Mouse (Mus musculus) CD4-positive, CD25-positive, alpha-beta regulatory T cell, adult 4 months (primary cell): ENCODE data around the gene Nfia. TPM values are rescaled to one million over a fixed set of nuclear protein-coding genes. Genes with fewer than 3 reads are reported as not detected.

Source experiments
- ATAC-seq: one replicate; pipeline ENCODE4 v1.8.0; 2017
- polyA plus RNA-seq, 2 experiments: library from polyadenylated mRNA; unstranded; fragments of 100-300 nt; shearing (Covaris generic); gene quantifications; one replicate each; pipeline ENCODE4 v1.2.1; 2017

Gene Nfia
- polyA plus RNA-seq, 2 experiments from 2014 or later = 13.1 to 19.9 TPM

DNA sequence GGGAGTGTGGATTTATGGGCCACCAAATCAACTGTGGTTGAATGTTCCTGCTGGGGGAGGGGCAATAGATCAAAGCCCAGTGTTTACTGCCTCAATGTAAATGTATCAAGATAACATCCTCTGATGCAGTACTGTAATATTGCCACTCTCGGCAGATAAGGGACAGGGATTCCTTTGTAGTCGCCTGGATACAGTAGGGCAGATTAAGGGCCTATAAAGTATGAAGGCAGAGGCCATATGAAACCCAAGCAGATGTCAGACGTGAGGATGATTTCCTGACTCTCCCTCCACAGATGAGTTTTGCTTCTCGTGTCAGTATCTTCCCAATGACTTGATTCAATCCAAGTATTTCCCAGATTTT, 334.5 kb downstream of the Nfia start:
- ATAC-seq = no peak

DNA sequence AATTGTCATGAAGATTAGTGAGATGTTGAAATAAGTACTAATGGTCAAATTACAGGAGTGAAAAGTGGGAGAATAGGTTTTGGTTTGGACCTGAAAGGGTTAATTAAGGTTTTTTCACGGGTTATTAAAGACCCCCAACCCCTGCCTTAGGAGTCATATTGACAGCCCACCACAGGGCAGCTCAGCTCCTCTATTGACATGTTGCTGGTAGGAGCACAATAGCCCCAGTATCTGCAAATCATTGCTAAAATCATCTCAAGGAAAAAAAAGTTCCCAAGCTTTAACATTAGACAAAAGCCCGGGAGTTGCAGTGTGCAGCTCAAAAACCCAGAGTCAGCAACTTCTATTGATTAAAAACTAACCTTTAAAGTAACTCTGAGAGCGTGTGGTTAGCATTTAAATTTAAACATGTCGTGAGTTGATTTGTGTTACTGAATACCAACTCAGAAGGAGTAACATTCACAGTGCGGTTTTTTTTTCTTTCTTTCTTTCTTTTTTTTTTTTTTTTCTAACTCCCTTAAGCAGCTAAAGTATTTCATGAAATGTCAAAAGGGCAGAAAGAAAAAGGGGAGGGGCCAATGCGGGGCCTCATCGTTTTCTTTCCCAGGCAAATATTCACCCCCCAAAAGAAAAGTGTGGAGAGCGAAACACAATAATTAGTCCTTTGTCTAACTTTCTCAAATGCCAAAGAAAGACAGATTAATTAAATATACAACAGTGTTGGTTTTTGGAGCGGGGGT, 335.6 kb downstream of the Nfia start:
- ATAC-seq = no peak

DNA sequence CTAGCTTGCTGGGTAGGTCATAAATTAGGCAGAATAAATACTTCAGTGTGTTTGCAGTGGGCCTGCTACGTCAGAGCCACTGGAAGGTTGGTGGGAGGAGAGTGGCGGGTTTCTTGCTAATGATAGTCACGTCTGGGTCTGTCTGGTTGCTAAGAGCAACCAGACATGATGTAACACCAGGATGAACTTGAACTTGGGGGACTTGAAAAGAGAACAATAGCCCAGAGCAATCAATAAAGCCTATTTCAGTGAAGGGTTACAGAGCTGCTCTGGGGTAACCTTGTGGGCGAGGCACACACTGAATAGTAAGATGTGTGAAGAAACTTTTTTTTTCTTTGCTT, 336.1 kb downstream of the Nfia start:
- peak; percentile 40 for ATAC-seq

DNA sequence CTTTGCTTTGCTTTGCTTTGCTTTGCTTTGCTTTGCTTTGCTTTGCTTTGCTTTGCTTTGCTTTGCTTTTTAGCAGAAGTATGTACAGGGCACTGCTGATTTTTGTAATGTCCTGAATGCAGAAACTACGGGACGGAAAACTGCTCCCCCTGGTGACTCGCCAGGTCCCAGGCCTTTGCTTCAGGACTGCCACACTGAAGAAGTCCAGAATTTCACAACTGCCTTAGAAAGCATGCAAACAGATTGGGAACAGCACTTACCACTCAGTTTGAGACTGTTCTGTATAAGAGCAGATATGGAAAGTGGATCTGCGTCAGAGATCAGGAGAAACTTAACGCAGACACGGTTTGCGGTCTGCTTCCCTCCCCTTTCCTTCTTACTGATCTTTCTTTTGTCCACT, 336.5 kb downstream of the Nfia start:
- peak; percentile 44 for ATAC-seq

GRCm38 (mm10) chr4:98109911-98110310, 337.4 kb downstream of the Nfia start:
- no peak for ATAC-seq

GRCm38 (mm10) chr4:98113289-98114024, 340.9 kb downstream of the Nfia start:
- peak; percentile 59 for ATAC-seq

DNA sequence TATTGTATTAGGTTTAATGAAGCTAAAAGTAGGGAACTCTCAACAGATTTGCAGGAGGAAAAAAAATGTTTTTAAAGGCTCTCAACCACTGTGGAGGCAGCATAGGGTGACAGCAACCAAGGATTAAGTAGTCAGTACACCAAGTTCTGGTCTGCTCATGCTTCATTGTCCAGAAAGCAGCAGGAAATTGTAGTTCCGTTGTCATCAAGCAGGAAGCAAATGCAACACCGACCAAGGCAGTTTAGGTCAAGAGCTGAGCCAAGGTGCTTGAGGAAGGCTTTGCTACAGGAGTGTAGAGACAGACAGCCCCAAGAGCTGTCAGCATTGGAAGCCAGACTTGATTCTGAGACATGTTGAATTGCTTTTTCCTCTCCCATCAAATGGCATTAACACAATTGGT, 342.4 kb downstream of the Nfia start:
- no peak for ATAC-seq

DNA sequence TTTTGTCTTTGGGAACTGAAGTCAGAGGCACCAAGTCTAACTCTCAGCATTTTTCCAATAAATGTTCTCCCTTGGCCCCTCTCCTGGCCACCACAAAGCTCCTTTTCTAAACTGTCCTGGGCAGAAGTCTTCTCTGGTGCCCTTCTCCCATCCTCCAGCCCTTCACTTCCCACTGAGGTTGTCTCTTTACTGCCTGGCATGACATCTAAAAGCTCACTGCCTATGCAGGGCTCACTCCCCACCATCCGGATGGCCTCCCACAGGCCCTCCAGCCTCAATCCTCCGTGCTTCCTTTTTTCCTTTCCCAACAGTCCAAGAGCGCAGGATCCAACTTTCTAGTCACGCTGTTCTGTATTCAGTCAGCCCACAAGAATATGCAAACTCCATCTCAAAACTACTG, 342.9 kb downstream of the Nfia start:
- ATAC-seq = no peak

DNA sequence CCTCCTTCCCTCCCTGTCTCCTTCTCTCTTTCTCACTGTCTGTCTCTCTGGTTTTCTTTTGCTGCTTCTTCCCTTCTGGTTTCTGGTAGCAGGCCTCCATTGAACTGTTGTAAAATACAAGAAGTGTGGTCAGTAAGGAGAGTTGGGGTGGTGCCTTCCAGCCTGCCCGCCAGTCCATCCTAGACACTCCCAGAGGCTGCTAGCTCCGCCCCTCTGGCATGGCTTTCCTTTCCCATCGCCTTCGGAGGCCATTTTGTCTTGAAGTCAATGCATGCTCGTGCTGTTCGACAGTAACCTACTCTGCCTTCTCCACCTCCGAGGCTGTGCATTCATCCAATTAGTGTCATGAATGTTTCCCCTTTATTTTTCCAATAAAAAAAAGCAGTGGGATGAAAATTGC, 343.5 kb downstream of the Nfia start:
- ATAC-seq = no peak

GRCm38 (mm10) chr4:98118126-98118525, 345.6 kb downstream of the Nfia start:
- no peak for ATAC-seq

DNA sequence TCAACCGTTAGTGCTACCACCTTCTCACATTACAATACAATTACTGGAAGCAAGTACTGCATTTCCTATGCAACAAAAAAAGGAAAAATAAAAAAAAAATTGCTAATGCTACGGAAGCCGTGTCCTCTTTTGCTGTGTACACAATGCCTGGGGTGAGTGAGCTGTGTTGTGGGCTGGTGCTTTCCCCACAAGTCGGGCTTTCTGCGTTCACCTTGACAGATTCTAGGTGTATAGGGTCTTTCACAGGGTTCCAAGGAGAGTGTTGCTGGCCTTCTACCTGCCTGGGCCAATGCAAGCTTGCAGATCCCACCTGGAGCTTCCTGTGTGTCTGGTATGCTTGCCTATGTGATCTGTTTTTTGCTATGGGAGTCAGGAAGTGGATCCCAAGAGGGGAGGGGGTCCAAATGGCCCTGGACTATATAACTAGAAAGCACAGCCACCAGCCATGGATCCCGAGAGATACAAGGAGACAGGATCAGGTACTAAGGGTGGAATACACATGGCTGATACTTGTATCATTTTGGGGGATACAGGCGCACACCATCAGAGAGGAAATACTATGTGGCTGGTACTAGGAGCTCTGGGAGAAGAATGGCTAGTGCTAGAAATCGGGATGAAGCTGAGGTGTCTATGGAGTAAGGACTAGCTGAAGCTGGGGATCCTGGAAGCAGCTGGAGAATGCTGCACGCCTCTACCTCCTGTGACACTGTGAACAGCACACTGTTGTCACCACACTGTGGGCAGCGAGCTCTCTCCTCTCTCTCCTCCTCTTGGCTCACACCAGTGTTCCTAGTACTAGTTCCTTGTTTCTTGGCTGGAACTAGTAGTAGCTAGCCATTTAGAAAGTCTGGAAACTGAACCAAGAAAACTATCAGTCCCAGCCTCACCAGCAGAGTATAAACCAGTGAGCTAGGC, 346.5 kb downstream of the Nfia start:
- ATAC-seq = peak; percentile 48

GRCm38 (mm10) chr4:98119949-98120531, 347.5 kb downstream of the Nfia start:
- ATAC-seq = peak; percentile 82

DNA sequence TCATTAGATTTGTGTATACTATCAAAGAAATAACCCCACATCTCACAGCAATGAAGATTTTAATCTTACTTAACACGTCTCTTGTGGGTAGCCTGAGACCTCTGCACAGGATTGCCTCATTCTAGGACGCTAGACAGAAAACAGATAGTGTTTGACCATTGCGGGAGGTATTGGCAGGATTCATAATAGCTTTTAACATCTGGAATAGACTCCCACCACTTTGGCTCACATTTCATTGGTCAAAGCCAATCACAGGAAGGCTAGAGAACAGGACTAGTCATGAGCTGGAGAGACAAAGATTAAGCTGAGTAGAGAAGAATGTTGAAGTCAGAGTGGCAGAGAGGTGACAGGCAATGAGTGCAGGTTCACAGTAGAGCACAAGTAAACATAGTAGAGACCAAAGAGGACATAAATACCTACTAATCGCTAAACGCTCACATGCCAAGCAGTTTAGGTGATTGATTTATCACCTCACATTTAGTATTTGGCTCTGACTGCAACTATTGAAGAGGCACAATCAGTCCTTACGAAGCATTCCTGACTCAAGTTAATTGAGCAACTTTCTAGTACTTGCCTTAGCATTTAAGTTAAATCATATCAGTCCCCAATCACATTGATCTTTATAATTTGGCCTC, 348.3 kb downstream of the Nfia start:
- peak; percentile 15 for ATAC-seq

DNA sequence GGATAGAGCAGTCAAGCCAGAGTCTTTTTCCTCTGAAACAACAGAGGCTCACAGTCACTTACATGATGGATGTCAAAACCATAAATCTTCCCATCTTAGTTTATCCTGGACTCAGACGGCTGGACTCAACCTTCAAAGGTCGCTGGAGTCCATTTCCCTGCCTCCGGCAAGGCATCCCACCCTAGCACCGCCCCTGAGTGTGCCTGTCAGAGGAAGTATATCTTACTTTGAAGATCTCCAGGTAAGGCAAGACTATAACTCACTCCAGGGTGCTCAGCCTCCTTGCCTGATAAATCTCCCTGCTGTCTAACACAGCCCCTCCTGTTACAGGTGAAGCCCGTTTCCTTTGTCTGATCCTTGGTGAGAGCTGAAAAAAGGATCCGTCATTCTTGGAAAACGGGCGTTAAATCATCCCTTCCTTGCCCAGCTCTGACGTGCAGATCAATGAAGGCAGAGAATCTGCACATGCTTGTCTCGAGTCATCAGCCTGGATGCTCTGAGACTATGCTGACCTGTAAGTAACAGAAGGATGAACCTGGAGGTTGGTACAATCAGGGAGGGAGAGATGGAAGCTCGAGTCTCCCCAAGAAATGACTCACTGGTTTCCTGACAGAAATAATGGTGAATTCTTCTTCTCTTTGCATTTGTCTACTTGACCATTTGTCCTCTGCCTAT, 353.6 kb downstream of the Nfia start:
- no peak for ATAC-seq

DNA sequence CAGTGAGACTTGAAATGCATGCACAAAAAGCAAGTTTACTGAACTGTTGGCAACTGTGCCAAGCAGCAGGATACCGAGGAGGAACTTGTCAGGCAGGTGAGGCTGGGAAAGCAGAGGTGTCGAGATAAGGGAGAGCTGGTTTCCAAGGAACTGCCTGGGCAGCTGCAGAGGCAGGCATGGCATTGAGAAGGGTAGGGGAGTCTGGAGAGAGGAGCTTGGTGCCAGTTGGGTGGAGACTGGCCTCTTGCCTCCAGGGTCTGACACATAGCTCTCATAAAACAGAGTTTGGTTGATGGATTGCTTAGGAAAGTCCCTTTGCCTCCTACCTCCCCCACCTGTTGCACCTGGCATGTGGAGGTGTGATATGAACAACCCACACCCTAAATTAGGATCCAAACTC, 358.3 kb downstream of the Nfia start:
- ATAC-seq = no peak

DNA sequence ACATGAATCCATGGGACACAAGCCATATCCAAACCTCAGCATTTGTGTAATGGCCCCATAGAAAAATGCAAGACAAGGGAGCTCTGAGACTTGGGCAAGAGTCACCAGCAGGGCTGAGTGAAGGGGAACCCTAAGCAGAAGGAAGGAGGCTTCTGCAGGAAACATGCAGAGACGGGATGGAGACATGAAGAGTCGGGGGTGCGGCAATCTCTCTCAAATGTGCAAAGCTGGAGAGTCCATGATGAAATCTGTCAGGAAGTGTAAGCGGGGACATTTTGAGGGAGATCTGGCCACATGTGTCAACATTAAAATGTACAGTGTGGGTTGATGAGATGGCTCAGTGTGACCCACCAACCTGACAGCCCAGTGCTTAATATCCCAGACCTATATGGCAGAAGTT, 361.5 kb downstream of the Nfia start:
- ATAC-seq = no peak

DNA sequence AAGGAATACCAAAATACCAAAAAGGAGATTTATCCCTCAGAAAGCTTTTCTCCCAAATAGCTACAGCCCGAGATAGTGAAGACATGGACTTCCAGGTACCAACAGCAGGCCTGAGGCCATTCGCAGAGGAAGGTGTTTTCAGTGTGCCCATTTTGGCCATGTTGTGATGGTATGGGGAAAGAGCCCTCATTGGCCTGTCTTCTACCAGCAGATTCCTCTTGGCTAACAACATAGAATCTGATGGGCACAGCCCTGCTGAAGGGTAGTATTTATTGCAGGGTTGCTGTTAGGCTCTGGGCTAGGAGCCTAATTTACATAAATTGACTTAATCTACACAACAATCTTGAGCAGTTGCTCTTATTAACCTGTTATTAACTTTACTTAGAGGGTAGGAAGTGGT, 363.5 kb downstream of the Nfia start:
- no peak for ATAC-seq

DNA sequence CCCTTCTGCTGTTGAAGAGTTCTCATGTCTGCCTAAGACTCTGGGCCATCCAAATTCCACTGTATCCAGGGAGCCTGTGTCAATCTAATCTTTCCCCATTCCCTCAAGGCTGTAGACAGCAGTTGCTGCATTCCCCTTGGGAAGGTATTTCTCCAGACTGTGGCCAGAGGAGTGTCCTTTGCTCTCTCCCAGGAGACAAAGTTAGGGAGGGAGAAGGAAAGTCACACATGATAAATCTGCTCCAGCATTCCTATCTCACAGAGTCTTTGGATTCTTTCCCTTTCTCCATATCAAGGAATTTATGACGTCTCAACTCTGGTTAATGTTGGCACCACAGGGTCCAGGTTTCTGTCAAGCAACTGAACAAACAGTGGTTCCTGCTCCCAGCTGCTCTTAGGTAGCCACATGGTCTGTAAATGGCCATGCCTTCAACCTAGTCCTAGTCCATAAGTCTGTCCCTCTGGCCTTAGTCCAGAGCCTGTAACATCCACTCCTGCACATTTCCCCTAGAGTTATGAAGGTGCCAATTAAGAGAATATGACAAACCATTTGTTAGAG, 370.4 kb downstream of the Nfia start:
- ATAC-seq = no peak

- no peak for ATAC-seq
Observed at GRCm38 (mm10) chr4:98150576-98150975, 378.0 kb downstream of the Nfia start.

DNA sequence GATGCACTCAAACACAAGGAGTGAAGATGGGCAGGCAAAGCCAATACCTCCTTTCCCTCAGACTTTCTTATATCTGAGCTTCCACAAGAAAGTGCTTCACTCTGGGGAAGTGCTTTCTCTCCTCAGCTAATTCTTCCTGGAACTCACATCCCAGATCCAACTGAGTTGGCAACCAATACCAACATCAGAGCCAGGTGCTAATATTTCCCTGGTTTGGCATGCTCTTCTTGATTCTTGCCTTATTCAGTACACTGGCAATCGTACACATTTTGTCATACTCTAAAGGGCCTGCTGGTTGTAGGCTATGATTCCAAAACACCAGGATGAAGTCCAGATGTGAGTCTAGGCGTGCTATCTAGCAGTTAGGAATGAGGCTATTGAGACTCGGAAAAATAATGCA, 385.4 kb downstream of the Nfia start:
- ATAC-seq = no peak

- no peak for ATAC-seq
Observed at GRCm38 (mm10) chr4:98166379-98166778, 393.8 kb downstream of the Nfia start.
